Mouse (Mus musculus): Measurements from ENCODE around the gene Slc2a5. TPM values are rescaled to one million over a fixed set of nuclear protein-coding genes. Genes with fewer than 3 reads are reported as not detected.
A peak's percentile ranks its signal among the peaks of the same experiment; 100 is the strongest.

Gene Slc2a5
- polyA plus RNA-seq (2016; fragmentation: Nextera tagmentation; extraction: Ambion mirVana): 0.22 and 0.30 TPM in 2 replicates

GRCm38 (mm10) chr4:150119055-150119454 is at the start of gene Slc2a5:
Gene Slc2a5 (plus strand): TSS chr4:150119283.
- Histone ChIP-seq H3K4me1 (peaks cover 16% of the 10 kb centered on the region; the same call in 1 of the 2 replicates), H3K27ac (no peak within 1 kb of the TSS), H3K4me3 (no peak within 1 kb of the TSS), H3K9ac (no peak within 1 kb of the TSS), H3K27me3 (replicated peaks) (peaks cover 2% of the 10 kb centered on the region), H3K36me3 (no peaks in the 10 kb centered on the region), H3K4me2 (peak within 1 kb of the TSS; percentile 31), H3K9me3 (replicated peaks) (no peaks in the 10 kb centered on the region)
- no peak for ATAC-seq
- 9% methylated on average over 15 of the region's 15 CpGs for WGBS (ENCODE audit: insufficient replicate concordance)

DNA sequence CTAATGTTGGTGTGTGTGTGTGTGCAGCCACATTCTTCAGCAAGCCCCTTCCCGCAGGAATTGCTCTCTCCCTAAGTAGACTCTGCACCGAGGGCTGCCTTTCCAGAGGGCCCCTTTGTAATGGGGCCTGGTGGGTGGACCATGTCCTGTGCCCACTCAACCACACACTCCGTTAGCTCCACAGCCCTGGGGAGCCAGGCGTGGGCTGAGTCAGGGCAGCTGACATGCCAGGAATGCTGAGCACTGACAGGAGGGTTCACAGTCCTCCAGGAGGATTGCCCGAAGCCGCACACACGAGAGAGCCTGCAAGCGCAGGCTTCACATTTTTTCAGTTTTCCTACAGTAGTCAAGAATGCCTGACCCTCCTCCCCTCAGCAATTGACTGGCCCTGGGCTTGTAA is 48.9 kb upstream of the Slc2a5 start:
- 64% methylated on average over 8 of the region's 8 CpGs for WGBS (ENCODE audit: insufficient replicate concordance)
- Histone ChIP-seq H3K4me2 (no peak overlapping the region), H3K9ac (no peak overlapping the region), H3K4me1 (peaks cover 3% of the 10 kb centered on the region; the same call in 1 of the 2 replicates), H3K36me3 (no peaks in the 10 kb centered on the region), H3K9me3 (replicated peaks) (no peaks in the 10 kb centered on the region), H3K27me3 (replicated peaks) (no peaks in the 10 kb centered on the region), H3K27ac (no peak overlapping the region), H3K4me3 (no peak overlapping the region)
- ATAC-seq: no peak

- Histone ChIP-seq H3K27me3 (replicated peaks) (peaks cover 3% of the 10 kb centered on the region; the same call in 1 of the 2 replicates), H3K4me3 (no peak overlapping the region), H3K4me2 (no peak overlapping the region), H3K36me3 (no peaks in the 10 kb centered on the region), H3K27ac (no peak overlapping the region), H3K9ac (no peak overlapping the region), H3K4me1 (no peaks in the 10 kb centered on the region), H3K9me3 (replicated peaks) (no peaks in the 10 kb centered on the region)
- 64% methylated on average over 15 of the region's 15 CpGs for WGBS (ENCODE audit: insufficient replicate concordance)
- peak; percentile 17; the same call in 1 of the 2 replicates for ATAC-seq
Observed at GRCm38 (mm10) chr4:150072416-150073101, 46.5 kb upstream of the Slc2a5 start.

DNA sequence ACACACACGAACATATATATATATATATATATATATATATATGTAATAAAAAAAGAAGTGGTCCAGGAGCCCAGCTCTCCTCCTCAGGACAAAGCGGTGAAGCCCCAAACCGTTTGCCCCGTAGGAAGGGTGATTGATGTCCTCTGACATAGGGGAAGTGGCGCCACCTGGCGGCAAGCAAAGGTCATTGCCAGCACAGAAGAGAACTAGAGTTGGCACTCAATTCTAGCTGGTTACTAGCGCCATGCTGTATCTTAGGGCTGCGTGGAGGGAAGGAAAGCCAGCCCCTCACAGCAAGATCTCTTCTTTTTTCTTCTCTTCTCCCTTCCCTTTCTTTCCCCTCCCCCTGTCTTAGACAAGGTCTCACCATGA is 46.0 kb upstream of the Slc2a5 start:
- Histone ChIP-seq H3K4me3 (no peak overlapping the region), H3K27ac (no peak overlapping the region), H3K9ac (no peak overlapping the region), H3K4me2 (no peak overlapping the region), H3K27me3 (replicated peaks) (peaks cover 4% of the 10 kb centered on the region; the same call in 1 of the 2 replicates), H3K36me3 (no peaks in the 10 kb centered on the region), H3K4me1 (no peaks in the 10 kb centered on the region), H3K9me3 (replicated peaks) (no peaks in the 10 kb centered on the region)
- WGBS (ENCODE audit: insufficient replicate concordance): 11% methylated on average over 8 of the region's 8 CpGs
- peak; percentile 28; the same call in 1 of the 2 replicates for ATAC-seq

- ATAC-seq: no peak
- peaks cover 4% of the 10 kb centered on the region; the same call in 1 of the 2 replicates for H3K27me3 ChIP-seq (replicated peaks)
- WGBS (ENCODE audit: insufficient replicate concordance): 65% methylated on average over 7 of the region's 7 CpGs
Observed at GRCm38 (mm10) chr4:150075350-150075749, 43.7 kb upstream of the Slc2a5 start.

GRCm38 (mm10) chr4:150076147-150076546 is 42.9 kb upstream of the Slc2a5 start:
- Histone ChIP-seq H3K9ac (no peak overlapping the region), H3K9me3 (replicated peaks) (no peaks in the 10 kb centered on the region), H3K4me3 (no peak overlapping the region), H3K36me3 (no peaks in the 10 kb centered on the region), H3K4me2 (no peak overlapping the region), H3K4me1 (no peaks in the 10 kb centered on the region), H3K27ac (no peak overlapping the region), H3K27me3 (replicated peaks) (peaks cover 4% of the 10 kb centered on the region; the same call in 1 of the 2 replicates)
- no peak for ATAC-seq
- WGBS (ENCODE audit: insufficient replicate concordance): 33% methylated on average over 18 of the region's 18 CpGs

More at GRCm38 (mm10) chr4:150075350-150075749, 43.7 kb upstream of the Slc2a5 start:
- Histone ChIP-seq H3K9me3 (replicated peaks) (no peaks in the 10 kb centered on the region), H3K4me3 (no peak overlapping the region), H3K27ac (no peak overlapping the region), H3K4me1 (no peaks in the 10 kb centered on the region), H3K4me2 (no peak overlapping the region), H3K9ac (no peak overlapping the region), H3K36me3 (no peaks in the 10 kb centered on the region)

- Histone ChIP-seq H3K27ac (no peak overlapping the region), H3K9me3 (replicated peaks) (no peaks in the 10 kb centered on the region), H3K4me3 (no peak overlapping the region), H3K27me3 (replicated peaks) (peaks cover 4% of the 10 kb centered on the region; the same call in 1 of the 2 replicates), H3K4me1 (no peaks in the 10 kb centered on the region), H3K9ac (no peak overlapping the region), H3K36me3 (no peaks in the 10 kb centered on the region), H3K4me2 (no peak overlapping the region)
- WGBS (ENCODE audit: insufficient replicate concordance): 32% methylated on average over 2 of the region's 2 CpGs
- no peak for ATAC-seq
Observed at GRCm38 (mm10) chr4:150078646-150079045, 40.4 kb upstream of the Slc2a5 start.

DNA sequence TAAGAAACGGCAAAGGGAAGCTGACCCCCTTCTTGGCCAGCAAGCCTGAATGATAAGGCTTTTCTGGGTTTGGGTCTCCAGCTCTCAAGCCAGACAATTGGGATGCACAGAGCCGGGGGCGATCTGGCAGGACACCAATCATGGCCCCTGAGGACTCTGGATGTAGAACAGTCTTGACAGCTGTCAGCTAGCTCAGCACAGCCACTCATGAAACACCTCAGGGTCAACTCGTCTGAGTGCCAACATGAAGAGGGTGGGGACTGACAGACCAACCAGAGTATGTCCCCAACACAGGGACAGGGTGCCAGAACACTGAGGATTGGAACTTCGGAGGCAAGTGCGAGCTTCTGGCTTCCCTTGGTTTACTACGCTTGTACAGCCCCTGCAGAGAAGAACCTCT is 39.8 kb upstream of the Slc2a5 start:
- ATAC-seq: no peak
- Histone ChIP-seq H3K9ac (no peak overlapping the region), H3K36me3 (no peaks in the 10 kb centered on the region), H3K9me3 (replicated peaks) (no peaks in the 10 kb centered on the region), H3K27me3 (replicated peaks) (peaks cover 4% of the 10 kb centered on the region; the same call in 1 of the 2 replicates), H3K27ac (no peak overlapping the region), H3K4me2 (no peak overlapping the region), H3K4me1 (no peaks in the 10 kb centered on the region), H3K4me3 (no peak overlapping the region)
- WGBS (ENCODE audit: insufficient replicate concordance): 65% methylated on average over 7 of the region's 7 CpGs

- peaks cover 4% of the 10 kb centered on the region; the same call in 1 of the 2 replicates for H3K27me3 ChIP-seq (replicated peaks)
- no peak overlapping the region for H3K4me3 ChIP-seq
- H3K9me3 ChIP-seq (replicated peaks): no peaks in the 10 kb centered on the region
- H3K9ac ChIP-seq: no peak overlapping the region
- H3K4me1 ChIP-seq: no peaks in the 10 kb centered on the region
- no peak overlapping the region for H3K4me2 ChIP-seq
- no peak overlapping the region for H3K27ac ChIP-seq
- ATAC-seq: no peak
- 73% methylated on average over 11 of the region's 11 CpGs for WGBS (ENCODE audit: insufficient replicate concordance)
- H3K36me3 ChIP-seq: no peaks in the 10 kb centered on the region
Observed at GRCm38 (mm10) chr4:150080330-150080967, 38.6 kb upstream of the Slc2a5 start.

- WGBS (ENCODE audit: insufficient replicate concordance): 70% methylated on average over 4 of the region's 4 CpGs
- no peak overlapping the region for H3K27ac ChIP-seq
- H3K27me3 ChIP-seq (replicated peaks): peaks cover 30% of the 10 kb centered on the region
- H3K4me2 ChIP-seq: no peak overlapping the region
- no peak overlapping the region for H3K4me3 ChIP-seq
- no peak for ATAC-seq
- no peak overlapping the region for H3K9ac ChIP-seq
- peaks cover 17% of the 10 kb centered on the region for H3K4me1 ChIP-seq
- no peaks in the 10 kb centered on the region for H3K36me3 ChIP-seq
- no peaks in the 10 kb centered on the region for H3K9me3 ChIP-seq (replicated peaks)
Observed at GRCm38 (mm10) chr4:150085366-150085765, 33.7 kb upstream of the Slc2a5 start.

DNA sequence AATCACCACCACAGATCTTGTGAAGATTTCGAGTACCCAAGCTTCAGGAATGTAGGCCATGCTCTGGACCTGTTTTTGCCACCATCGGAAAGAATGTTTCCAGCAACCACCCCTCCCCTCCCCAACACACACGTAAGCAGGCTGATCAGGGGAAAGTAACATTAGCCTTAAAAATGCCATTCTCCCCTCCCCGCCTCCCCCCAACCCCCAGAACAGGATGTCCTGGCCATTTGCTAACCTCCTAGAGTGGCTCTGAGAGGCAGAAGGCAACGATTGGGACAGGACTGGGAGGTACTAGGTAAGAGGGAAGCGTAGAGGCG is 32.3 kb upstream of the Slc2a5 start:
- Histone ChIP-seq H3K4me3 (peak overlapping the region; percentile 62), H3K9ac (no peak overlapping the region), H3K4me2 (peak overlapping the region; percentile 96), H3K27ac (no peak overlapping the region), H3K36me3 (no peaks in the 10 kb centered on the region), H3K4me1 (peaks cover 17% of the 10 kb centered on the region), H3K9me3 (replicated peaks) (no peaks in the 10 kb centered on the region), H3K27me3 (replicated peaks) (peaks cover 44% of the 10 kb centered on the region)
- ATAC-seq: no peak
- WGBS (ENCODE audit: insufficient replicate concordance): 7% methylated on average over 7 of the region's 7 CpGs

DNA sequence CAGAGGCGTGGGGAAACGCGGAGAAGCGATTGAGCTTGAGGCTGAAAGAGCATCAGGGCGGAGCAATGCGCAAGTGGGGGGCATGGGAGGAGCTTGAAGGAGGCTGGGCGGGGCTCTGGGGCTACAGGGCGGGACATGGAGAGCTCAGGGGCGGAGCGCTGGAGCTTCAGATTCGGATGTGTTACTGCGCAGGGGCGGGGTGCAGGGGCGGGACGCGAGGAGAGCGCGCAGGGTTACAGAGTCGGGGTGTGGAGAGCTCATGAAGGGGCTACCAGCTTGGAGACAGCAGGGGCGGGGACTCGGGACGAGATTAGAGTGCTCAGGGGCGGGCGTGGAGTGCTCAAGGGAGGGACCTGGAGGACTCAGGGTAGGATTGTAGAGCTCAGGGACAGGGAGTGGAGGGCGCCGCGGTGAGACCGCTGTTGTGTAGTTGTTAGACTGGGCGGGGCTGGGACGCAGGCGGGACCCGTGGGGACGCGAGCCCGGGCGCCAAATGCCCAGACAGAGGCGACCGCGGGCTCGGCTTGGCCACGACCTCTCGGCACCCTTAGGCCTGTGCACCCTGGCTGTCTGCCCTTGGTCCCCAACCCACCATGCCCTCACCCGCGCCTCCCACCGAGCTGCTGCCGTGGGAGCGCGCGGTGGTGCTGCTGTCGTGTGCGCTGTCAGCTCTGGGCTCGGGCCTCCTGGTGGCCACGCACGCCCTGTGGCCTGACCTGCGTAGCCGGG is 31.8 kb upstream of the Slc2a5 start, which contains the start of gene Gpr157:
TSS of gene Gpr157 (plus strand) at position 205 of the 729 bp plus-strand sequence.
- no peak within 1 kb of the TSS for H3K27ac ChIP-seq
- peak; percentile 95 for ATAC-seq
- no peaks in the 10 kb centered on the region for H3K9me3 ChIP-seq (replicated peaks)
- H3K4me2 ChIP-seq: peak within 1 kb of the TSS; percentile 96
- peak within 1 kb of the TSS; percentile 62 for H3K4me3 ChIP-seq
- 1% methylated on average over 54 of the region's 56 CpGs for WGBS (ENCODE audit: insufficient replicate concordance)
- peak within 1 kb of the TSS; percentile 63 for H3K9ac ChIP-seq
- H3K4me1 ChIP-seq: peaks cover 17% of the 10 kb centered on the region
- H3K27me3 ChIP-seq (replicated peaks): peaks cover 49% of the 10 kb centered on the region
- no peaks in the 10 kb centered on the region for H3K36me3 ChIP-seq
